Mouse (Mus musculus) cerebellum, adult 18-20 months (tissue): ENCODE measurements around the gene Slc35d1.

Source experiments
- DNase-seq, 2 experiments: peaks; one replicate each; pipeline ENCODE4 v3.0.0; 2021

Slc35d1 gene

DNA sequence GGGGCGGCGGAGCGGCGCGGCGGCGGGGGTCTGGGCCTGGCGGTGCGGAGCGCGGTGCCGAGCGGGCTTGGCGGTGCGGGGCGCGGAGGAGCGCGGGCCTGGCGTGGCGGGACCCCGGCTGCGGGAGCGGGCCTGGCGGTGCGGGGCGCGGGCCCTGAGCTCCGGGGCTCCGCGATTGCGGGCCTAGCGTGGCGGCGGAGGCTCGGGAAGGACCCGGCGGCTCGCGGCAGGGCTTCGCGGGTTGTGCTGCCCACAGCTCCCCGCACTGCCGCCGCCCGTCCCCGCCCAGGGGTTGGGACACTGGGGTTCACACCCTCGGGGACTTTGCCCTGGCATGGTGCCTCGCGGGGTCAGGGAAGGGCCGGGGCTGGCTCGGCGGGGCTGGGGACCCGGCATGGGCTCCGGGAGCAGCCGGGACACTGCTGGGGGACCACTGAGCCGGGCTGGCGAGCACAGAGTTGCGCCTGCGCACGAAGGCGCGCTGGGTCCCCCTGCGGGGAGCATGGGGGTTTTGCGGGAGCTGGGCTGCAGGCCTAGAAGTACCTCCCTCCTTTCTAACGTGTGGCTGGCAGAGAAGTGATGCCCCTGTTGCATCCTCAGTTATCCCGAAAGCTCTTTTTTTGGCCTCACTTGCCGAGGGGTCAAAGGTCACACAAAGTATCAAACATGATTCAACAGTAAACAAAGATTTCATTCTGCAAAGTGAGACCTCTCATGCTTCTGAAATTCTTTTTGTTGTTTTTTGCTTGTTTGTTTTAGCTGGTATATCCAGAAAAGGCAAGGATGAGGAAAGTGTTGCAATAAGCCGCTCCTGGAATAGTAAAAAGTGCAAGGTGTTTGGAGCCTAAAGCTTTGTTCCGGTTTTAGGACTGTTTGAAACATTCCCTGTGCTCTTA lies at the start of gene Slc35d1:
TSS of gene Slc35d1 (minus strand) at position 240 of the 896 bp plus-strand sequence.
- DNase-seq = peak; percentile 70 to 81

DNA sequence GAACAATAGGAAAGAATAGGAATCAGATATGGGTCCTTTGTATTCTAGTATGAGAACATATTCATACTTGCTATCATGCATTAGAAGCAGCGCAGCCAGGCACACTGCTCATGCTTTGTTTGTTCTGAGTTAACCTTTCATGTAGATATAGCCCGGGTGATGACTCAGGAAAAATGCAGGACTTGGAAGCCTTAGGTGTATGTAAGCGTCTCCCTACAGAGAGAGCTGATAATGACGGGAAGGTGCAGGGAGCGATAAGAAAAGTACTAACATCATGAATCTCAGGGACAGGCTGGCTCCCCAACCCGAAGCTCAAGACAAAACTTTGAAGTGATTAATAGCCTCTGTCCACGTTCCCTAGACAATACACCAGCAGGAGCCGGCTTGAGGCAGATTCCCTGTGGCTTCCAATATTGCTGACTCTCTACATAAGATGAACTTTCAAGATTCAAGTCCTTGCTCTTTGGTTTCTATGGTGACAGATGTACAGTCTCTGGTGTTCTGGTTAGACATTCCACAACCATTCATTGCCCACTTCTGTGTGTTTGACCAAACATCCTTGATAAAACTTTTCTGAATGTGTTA lies 48.9 kb upstream of the Slc35d1 start:
- no peak for DNase-seq

DNA sequence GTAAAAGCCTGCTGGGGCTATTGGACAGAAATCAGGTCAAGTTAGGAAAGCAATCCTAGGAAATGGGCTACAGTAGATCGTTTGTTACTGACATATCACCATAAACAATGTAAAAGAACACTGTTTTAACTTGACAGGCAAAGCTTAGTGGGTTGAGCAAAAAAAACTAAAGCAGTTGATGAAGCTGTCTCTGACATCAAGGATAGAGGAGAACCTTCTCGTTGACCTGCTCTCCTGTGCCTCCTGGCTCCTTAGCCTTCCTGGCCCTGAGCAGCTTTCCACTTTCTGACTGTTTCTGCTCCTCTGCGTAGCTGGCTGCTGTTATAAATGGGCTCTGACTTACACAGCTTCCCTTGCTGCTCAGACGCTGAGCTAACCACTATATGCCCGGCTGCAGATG lies 48.4 kb upstream of the Slc35d1 start:
- DNase-seq = no peak

DNA sequence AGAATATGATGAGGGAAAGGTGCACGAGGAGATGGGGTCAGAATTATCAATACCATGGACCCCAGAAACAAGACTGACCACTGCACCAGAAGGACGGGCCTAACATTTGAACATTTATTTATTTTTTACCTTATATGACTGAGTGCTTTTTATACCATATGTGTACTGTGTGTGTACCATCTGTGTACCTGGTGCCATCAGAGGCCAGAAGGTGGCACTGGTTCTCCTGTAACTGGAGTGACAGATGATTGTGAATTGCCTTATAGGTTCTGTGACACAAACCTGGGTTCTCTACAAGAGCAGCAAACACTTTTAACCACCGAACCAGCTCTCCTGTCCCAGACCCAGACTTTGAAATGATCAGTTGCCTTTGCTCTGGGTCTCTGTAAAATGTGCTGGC lies 43.9 kb upstream of the Slc35d1 start:
- peak in 1 of 2 experiments; percentile 3 for DNase-seq

DNA sequence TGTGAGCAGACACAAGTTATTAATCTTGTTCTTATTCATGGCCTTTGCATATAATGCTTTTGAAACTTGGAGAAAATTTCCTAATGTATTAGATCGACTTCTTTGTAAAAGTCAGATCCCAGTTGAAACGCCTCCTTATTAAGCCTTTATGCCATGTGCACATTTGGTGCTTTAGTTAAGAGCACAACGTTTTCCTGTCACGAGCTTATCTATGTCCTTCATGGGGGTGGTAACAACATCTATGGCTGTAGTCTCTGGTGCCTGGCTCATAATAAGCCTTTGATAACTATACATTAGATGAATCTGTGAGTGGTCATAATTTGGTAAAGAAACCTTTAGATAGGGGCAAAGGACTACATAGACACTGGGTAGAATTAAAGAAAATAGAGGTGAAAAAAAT lies 38.9 kb upstream of the Slc35d1 start:
- no peak for DNase-seq

DNA sequence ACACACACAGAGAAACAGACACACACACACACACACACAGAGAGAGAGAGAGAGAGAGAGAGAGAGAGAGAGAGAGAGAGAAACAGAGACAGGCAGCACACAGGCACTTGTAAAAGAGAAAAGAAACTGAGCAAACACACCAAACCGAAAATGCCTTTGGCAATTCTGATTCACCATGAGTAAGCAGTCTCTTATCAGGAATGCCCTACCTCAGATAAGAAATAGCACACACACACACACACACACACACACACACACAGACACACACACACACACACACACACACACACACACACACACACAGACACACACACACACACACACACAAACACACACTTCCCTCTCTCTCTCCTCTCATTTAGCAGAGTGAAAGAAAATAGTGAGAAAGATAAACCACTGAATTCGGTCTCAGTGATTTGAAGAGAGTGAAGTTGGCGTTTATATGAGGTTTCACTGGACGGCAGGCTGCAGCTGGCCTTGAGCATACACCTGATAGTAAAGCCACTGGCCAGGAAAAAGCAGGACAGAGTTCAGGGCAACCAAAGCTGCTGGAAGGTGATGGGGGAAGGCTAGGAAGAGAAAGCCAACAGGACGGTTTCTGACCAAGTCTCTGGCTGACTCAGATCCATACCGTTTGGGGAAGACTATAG lies 34.6 kb upstream of the Slc35d1 start:
- DNase-seq = no peak

DNA sequence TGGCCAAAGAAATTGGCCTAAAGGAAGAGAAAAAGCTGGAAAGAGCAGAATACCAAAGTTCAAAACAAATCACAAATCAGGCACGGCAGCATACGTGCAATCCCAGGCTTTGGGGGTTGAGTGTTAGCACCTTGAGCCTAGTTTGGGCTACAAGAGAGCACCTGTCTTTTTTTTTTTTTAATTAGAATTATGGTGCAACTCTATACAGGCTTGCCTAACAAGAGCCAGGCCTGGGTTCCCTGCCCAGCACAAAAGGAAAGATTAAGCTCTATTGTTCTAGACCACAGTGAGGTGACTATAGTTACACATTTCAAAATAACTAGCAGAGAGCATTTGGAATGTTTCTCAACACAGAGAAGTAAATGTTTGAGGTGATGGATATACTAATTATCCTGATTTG lies 32.8 kb upstream of the Slc35d1 start:
- no peak for DNase-seq

DNA sequence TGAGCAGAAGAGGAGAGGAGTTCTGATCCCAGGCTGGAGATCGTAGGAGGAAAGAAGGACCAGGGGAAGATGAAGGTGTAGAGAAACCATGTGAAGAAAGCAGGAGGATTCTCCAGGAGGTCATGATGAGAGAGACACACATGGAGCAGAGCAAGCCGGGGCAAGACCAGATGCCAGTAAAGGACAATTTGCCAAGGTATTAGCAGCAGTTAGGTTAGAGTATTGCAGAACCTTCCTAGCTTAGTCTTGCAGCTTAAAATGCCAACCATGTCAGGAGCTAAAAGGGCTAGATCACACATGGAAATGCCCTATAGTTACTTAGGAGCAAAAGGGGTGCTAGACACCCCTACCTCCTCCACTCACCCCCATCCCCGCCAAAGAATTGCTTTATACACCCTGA lies 32.3 kb upstream of the Slc35d1 start:
- no peak for DNase-seq

DNA sequence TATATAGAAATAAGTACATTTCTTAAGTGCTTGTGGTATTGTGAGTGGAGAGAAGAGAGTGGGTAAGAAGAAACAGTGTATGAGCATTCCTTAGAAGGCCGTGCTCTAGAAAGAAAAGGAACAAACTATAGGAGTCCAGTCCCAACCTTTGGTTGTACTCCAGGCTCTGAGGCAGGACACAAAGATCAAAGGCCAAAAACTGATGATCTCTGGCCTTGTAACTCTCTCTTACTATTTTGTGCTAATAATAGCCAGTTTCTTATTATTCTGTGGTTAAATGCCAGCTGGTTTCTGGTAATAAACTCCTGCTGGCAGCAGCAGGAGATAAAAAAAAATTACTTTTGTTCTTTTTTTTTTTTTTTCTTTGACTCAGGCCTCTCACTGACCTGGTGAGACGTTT lies 17.2 kb upstream of the Slc35d1 start:
- no peak for DNase-seq

DNA sequence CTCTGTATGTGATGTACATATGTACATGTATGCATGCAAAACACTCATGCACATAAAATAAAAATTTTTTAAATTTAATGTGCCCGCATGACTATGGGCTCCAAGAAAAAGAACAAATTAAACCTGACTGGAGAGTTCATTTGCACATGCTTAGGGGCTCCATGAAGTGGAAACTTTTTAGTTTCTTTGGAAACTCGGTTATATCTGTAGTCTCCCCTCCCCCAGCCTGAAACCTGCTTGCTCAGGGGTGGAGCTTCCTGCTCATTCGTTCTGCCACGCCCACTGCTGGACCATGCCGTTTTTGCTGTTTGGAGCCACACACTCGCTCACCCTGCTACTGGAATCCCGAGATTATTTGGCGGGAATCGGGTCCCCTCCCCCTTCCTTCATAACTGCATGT lies 7.9 kb upstream of the Slc35d1 start:
- DNase-seq = no peak

DNA sequence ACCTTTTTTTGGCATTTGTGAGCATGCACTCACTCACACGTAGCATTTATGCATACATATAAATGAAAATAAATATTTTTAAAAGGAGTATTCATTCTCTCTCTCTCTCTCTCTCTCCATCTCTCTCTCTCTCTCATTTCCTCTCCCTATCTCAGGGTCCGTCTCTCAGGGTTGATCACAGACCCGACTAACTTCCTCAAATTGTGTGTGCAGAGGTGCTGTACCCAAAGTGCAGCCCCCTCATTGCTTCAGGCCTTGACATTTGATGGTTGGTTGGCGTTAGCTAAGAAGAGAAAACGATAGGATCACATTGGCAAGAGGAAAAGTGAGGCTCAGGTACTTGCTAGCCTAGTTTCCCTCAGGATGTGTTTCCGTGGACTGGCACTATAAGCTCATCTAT lies 6.8 kb upstream of the Slc35d1 start:
- DNase-seq = no peak

DNA sequence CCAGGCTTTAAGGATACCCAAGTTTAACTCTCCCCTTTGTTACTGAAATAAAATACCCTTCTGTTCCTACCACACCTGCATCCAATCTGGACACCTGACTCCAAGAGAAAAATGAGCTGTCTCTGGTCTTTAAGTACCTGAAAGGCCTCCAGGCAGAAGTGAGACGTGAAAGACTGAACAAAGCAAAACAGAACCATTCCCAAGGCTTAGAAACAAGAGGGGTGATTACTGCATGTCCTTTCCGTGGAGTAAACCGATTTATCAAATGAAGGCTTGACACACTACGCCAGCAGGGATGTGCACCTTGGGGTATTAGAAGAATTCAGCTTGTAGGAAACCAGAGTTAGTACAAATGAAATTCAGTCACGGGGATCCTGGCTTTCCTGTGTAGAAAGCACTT lies 4.0 kb upstream of the Slc35d1 start:
- DNase-seq = no peak

DNA sequence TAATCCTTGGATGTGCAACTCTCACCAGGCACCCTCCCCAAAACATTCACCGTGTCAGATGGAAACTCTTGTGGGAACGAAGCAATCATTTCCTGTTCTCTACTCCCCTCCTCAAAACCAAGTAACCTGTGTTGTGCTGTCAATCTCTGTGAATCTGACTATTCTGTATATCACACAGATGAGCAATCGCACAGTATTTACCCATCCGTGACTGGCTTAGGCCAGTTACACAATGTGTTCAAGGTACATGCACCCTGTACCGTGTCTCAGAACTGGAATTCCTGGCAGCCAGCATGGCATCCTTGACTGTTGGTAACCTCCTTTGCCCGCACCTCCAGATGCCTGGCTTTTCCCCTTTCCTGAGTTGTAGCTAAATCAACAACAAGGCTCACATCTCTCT lies 1.1 kb upstream of the Slc35d1 start:
- no peak for DNase-seq

DNA sequence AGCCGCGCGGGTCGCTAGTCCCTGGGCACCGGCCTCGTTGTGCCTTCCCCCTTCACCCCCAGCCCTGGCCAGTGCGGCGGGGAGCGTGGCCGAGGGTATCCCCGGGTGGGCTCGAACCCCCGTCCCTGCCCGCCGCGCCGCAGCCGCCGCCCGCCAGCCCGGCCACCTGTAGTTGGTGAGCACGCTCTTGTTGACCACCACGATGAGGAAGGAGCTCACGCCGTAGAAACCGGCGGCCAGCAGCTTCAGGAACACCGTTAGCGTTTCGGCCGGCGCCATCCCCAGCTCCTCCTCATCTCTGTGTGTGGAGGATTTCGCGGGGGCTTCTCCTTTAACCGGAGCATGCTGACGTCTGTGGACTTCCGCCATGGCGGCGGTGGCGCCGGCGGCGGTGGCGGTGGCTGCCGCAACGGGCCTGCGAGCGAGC lies 453 bp downstream of the Slc35d1 start:
- peak in 1 of 2 experiments; percentile 72 for DNase-seq

DNA sequence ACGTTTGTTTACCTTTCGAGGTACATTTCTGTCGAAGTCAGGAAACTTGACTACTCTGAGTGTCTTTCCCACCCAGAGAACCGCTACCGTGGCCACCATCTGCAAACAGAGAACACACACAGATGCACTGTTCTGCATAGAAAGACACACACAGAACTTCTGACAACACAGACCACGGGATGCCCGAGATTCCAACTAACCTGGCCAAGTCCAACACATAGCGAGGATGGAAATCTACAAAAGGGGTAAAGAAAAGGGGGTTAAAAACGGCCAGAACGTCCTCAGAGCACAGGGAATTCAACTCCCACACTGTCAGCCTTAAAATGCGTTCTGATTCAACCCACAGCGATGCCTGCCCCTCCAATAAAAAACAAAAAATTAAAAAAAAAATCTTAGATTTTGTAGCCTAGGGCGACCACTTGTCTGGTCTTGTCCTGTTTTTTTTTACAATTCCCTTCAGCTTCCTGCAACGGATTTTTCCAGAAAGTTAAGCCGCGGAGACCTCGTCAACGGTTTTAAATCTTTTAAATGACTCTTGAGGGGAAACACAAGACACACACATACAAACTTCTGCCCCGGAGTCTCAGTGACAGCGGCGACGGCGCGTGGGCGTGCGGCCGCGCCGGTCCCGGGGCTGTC lies 986 bp downstream of the Slc35d1 start:
- DNase-seq = peak in 1 of 2 experiments; percentile 37

DNA sequence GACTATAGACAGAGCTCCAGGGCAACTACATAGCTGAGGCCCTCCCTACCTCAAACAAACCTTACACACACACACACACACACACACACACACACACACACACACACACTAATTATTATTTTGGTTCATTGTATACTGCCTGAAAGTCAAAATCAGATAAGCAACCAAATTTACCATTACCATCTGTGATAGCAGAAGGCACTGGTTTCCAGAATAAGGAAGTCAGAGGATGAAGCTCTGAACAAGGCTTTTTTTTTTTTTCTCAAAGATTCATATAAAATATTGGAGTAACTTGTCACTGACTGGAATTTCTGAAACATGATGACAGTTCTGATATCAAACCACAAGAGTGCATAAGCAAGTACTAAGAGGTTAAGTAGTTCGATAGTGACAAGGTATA lies 6.4 kb downstream of the Slc35d1 start:
- no peak for DNase-seq

DNA sequence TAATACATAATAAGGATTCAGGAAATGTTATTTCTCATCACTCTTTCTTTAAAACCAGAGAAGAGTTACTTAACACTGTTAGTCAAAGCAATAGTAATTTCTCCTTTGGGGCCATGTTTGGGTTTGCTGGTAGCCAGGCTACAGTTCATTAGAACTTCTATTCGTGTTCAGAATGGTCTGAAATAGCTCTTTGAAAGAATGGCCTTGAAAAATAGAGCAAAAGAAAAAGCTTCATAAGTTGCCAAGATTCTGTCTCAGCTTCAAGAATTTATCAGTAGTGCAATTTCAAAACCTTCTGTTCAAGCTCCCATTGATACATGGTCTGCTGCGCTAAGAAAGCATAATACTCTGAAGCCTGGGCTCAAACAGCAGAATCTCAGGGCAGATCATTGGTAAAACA lies 11.3 kb downstream of the Slc35d1 start:
- no peak for DNase-seq

DNA sequence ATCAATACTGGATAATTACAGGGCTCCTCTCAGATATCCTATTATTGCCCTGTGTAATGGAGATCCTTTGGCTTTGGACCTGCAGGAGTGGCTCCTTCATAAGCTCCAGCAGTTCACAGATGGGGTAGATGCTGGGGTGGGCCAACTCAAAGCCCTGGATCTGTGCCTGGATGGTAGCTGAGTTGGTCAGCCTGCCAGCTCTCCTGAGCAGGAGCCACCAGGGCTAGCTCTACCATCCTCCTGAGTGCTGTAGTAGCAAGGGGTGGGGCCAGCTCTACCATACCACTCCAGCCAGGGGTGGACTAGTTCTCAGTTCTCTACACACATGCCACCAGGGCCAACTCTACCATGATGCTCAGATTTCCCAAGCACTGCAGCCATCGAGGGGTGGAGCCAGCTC lies 14.9 kb downstream of the Slc35d1 start:
- DNase-seq = no peak

DNA sequence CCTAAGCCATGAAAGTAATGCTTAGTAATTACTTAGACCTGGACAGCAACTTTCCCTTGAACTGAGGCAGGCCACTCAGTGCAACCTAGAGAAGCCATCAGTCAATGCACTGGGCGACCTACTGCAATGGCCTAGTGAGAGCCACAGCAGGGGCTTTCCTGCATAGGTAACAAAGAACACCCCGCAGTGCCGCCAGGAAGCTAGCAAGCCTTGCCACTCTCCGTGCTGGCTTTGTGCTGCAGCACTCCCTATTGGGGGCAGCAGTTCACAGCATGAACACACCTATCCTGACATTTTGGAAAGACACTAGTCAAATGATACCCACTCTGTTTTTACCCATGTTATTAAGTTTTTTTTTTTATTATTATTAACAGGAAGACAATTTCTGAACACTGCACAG lies 15.9 kb downstream of the Slc35d1 start:
- no peak for DNase-seq

DNA sequence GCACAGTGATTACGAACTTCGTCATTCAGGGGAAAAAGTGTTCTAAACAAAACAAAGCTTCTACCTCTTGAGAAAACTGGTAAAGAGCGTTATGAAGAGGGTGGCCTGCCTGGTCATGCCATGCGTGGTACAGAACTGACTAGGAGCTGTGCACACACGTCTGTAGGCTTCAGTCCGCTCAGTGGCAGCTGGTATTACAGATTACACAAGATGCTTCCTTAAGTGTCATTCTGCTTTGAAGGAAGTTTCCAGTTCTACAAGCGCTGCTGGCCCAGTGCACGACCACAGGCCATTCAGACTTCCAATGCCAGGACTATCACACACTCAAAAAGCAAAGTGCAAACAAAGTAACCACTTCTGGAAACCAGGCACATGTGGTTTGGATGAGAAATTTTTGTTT lies 17.6 kb downstream of the Slc35d1 start:
- no peak for DNase-seq

DNA sequence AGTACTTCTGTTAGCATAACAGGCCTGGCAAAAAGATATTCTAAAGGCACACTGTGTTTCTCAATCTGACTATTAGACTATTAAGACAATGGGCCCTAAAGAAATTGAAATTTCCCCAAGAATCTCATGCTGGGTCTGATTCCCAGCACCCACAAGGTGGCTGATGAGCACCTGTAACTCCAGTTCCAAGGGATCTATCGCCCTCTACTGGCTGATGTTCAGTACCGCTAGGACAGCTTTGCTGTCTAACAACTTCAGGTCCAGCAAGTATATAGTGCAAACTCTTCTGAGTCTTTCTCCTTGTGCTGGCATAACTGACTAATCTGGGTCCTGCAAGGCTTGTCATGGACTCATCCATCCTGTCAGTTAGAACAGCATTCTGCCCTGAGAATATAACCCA lies 22.5 kb downstream of the Slc35d1 start:
- DNase-seq = no peak

DNA sequence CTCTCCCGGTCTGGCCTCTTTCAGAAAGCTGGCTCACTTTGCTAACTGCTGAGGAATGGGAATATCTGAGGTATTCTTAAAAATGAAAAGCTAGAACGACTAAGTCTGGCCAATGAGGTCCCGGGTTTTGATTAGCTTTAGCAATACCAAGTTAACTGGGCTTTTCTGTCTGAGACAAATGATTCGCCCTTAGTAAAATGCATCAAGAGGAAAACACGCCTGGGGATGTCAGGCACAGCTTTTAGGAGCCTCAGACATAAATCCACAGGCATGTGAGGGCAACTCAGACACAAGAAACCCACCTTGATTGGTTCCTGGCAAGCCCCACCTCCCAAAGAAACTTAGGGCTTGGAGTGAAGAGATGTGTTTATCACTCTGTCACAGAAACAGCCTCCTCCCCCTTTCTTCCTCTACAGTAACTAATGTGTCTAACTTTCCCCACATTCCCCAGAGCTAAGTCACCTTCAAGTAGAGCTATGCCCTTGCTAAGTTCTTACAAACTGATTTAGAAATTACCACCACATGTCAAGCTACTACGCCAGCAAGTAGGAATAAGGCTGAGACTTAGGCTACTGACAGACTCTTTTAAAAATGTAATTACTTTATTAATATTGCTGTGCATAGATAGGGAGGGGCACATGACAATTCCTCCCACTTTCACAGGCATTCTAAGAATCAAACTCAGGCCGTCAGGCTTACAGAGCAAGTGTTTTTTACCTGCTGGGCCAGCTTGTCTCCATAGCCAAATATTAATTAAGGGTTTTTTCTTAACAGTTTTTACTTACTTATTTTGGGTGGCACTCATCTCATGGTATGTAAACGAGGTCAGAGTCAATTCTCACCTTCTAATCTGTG lies 26.0 kb downstream of the Slc35d1 start:
- DNase-seq = no peak
